Mouse (Mus musculus): ENCODE data around the gene 1700021F05Rik.

1700021F05Rik gene

GRCm38 (mm10) chr10:43540442-43541152 lies at the start of gene 1700021F05Rik:
Gene 1700021F05Rik, minus strand, starts transcription at chr10:43540994.
- peak; percentile 97 for DNase-seq

- no peak for DNase-seq
These were observed 47.8 kb upstream of the 1700021F05Rik start for GRCm38 (mm10) chr10:43588470-43589177.

GRCm38 (mm10) chr10:43584538-43584937 lies 43.7 kb upstream of the 1700021F05Rik start:
- no peak for DNase-seq

GRCm38 (mm10) chr10:43581260-43581659 lies 40.5 kb upstream of the 1700021F05Rik start:
- no peak for DNase-seq

GRCm38 (mm10) chr10:43580649-43581078 lies 39.9 kb upstream of the 1700021F05Rik start:
- DNase-seq, result peak; percentile 32

GRCm38 (mm10) chr10:43579381-43580261 lies 38.8 kb upstream of the 1700021F05Rik start:
- DNase-seq, result peak; percentile 40

- peak; percentile 80 for DNase-seq
These were observed 38.1 kb upstream of the 1700021F05Rik start for GRCm38 (mm10) chr10:43578754-43579380.

- peak; percentile 40 for DNase-seq
These were observed 37.6 kb upstream of the 1700021F05Rik start for GRCm38 (mm10) chr10:43578366-43578753.

- DNase-seq, result no peak
These were observed 37.2 kb upstream of the 1700021F05Rik start, which contains the start of gene Cd24a for GRCm38 (mm10) chr10:43577997-43578331. Gene Cd24a, plus strand, starts transcription at chr10:43578284.

- peak; percentile 25 for DNase-seq
These were observed 36.7 kb upstream of the 1700021F05Rik start for GRCm38 (mm10) chr10:43577299-43577996.

GRCm38 (mm10) chr10:43574956-43575355 lies 34.2 kb upstream of the 1700021F05Rik start:
- DNase-seq, result peak; percentile 86

GRCm38 (mm10) chr10:43574352-43574751 lies 33.6 kb upstream of the 1700021F05Rik start:
- no peak for DNase-seq

- DNase-seq, result no peak
These were observed 20.5 kb upstream of the 1700021F05Rik start for GRCm38 (mm10) chr10:43561311-43561710.

- DNase-seq, result no peak
These were observed 20.0 kb upstream of the 1700021F05Rik start for GRCm38 (mm10) chr10:43560765-43561164.

- no peak for DNase-seq
These were observed 18.5 kb upstream of the 1700021F05Rik start for GRCm38 (mm10) chr10:43559313-43559712.

GRCm38 (mm10) chr10:43557630-43558165 lies 16.9 kb upstream of the 1700021F05Rik start:
- DNase-seq, result no peak

GRCm38 (mm10) chr10:43551388-43551787 lies 10.6 kb upstream of the 1700021F05Rik start:
- no peak for DNase-seq

- DNase-seq, result no peak
These were observed 10.1 kb upstream of the 1700021F05Rik start for GRCm38 (mm10) chr10:43550923-43551322.

GRCm38 (mm10) chr10:43549411-43549810 lies 8.6 kb upstream of the 1700021F05Rik start:
- no peak for DNase-seq

GRCm38 (mm10) chr10:43541153-43541544 lies 355 bp upstream of the 1700021F05Rik start:
- DNase-seq, result no peak

GRCm38 (mm10) chr10:43539746-43540310 lies 966 bp downstream of the 1700021F05Rik start:
- DNase-seq, result no peak
